Mouse (Mus musculus): Measurements from ENCODE around the gene Ddx17. TPM values are rescaled to one million over a fixed set of nuclear protein-coding genes. Genes with fewer than 3 reads are reported as not detected.

The Ddx17 gene
- polyA plus RNA-seq, 1 experiment, result 536 TPM

Other genes starting within 250 kb of the Ddx17 start
- 20.5 and 20.6 TPM in 2 replicates for gene Pla2g6, start 218.4 kb downstream of the Ddx17 start, polyA plus RNA-seq (2012; rRNA removed)
- gene Maff, start 200.1 kb downstream of the Ddx17 start, polyA plus RNA-seq (2012; rRNA removed), result 11.0 and 13.0 TPM in 2 replicates
- gene Tmem184b, start 143.2 kb downstream of the Ddx17 start, polyA plus RNA-seq (2012; rRNA removed), result 51.5 and 68.3 TPM in 2 replicates
- 76.7 and 90.3 TPM in 2 replicates for gene Csnk1e, start 91.2 kb downstream of the Ddx17 start, polyA plus RNA-seq (2012; rRNA removed)
- gene Kcnj4, start 41.5 kb downstream of the Ddx17 start, polyA plus RNA-seq (2012; rRNA removed), result 0.04 and 0.07 TPM in 2 replicates
- 48.5 and 54.9 TPM in 2 replicates for gene Kdelr3, start 30.3 kb downstream of the Ddx17 start, polyA plus RNA-seq (2012; rRNA removed)
- 1.2 and 1.9 TPM in 2 replicates for gene Dmc1, start 58.4 kb upstream of the Ddx17 start, polyA plus RNA-seq (2012; rRNA removed)
- gene Fam227a, start 112.2 kb upstream of the Ddx17 start, polyA plus RNA-seq (2012; rRNA removed), result 3.3 and 3.4 TPM in 2 replicates
- gene Cby1, start 112.5 kb upstream of the Ddx17 start, polyA plus RNA-seq (2012; rRNA removed), result 14.8 and 16.4 TPM in 2 replicates
- gene Tomm22, start 124.1 kb upstream of the Ddx17 start, polyA plus RNA-seq (2012; rRNA removed), result 93.0 and 110 TPM in 2 replicates
- 30.1 and 34.1 TPM in 2 replicates for gene Josd1, start 141.2 kb upstream of the Ddx17 start, polyA plus RNA-seq (2012; rRNA removed)
- gene Gtpbp1, start 144.1 kb upstream of the Ddx17 start, polyA plus RNA-seq (2012; rRNA removed), result 20.0 and 32.1 TPM in 2 replicates
- gene Sun2, start 195.8 kb upstream of the Ddx17 start, polyA plus RNA-seq (2012; rRNA removed), result 57.9 and 83.3 TPM in 2 replicates
- 40.5 and 45.8 TPM in 2 replicates for gene Dnal4, start 231.1 kb upstream of the Ddx17 start, polyA plus RNA-seq (2012; rRNA removed)

Data from urinary bladder, adult 2 months (tissue).